Mouse (Mus musculus): ENCODE results near the gene Lrrc74a.

DNA sequence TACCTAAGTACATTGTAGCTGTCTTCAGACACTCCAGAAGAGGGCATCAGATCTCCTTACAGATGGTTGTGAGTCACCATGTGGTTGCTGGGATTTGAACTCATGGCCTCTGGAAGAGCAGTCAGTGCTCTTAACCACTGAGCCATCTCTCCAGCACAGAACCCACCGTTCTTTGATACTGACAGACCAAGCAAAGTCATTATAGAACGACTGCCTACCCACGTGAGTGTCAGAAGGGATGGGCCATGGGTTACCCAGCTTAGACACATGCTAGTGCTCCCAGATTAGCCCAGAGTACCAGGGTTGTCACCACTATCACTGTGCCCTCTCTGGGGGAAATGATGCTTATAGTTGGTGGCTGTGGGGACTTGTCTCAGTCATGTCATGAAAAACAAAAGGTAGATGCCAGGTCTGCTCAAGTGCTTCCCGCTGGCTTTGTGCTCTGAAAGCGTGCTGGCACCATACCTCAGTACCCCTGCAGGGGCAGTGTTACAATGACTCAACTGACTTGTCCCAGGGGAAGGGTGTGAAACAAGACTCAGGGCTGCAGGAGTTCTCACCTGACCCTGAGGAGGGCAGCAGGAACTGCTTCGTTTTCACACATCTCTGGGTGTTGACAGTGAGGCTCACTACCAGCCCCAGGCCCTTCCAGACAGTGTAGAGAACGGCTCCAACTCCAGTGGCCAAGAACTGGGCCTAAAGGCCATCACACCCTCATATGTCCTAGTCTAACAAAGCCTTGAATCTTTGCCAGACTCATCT lies 61.1 kb downstream of the Lrrc74a start:
- TF ChIP-seq POLR2A (IDR thresholded peaks at IDR 0.05; ENCODE audit: insufficient read length, low read depth) (no peak), MYOD1 (IDR thresholded peaks at IDR 0.05; ENCODE audit: control insufficient read depth in 1 of 3, insufficient read length in 2 of 3, low read depth in 2 of 3) (no peak)

Measured in myocyte (in vitro differentiated cells).